Mouse (Mus musculus) gastrocnemius, postnatal 10 days (tissue): Measurements from ENCODE around the gene BC067074. TPM values are rescaled to one million over a fixed set of nuclear protein-coding genes. Genes with fewer than 3 reads are reported as not detected.
"Not testable (repeated sequence)": the region's sequence is repeated elsewhere in the genome, so short reads cannot be mapped to it uniquely, and the experiment has no call there.

Experiments
- DNase-seq: peaks from one replicate; pipeline ENCODE4 v3.0.0; 2021; ENCODE audit warnings: mixed read lengths
- total RNA-seq, 2 experiments: library from RNA; stranded (reverse); gene quantifications; 2 replicates each; pipeline ENCODE4 v1.2.3; 2021

Gene BC067074
- total RNA-seq, 2 experiments from 2014 or later = 6.0 to 9.2 TPM

- no peak for DNase-seq
These were observed 84.7 kb downstream of the BC067074 start for GRCm38 (mm10) chr13:113377631-113378030.

GRCm38 (mm10) chr13:113378980-113379410 is 86.0 kb downstream of the BC067074 start:
- no peak for DNase-seq

- DNase-seq = no peak
These were observed 86.9 kb downstream of the BC067074 start for GRCm38 (mm10) chr13:113379766-113380309.

- DNase-seq = no peak
These were observed 88.8 kb downstream of the BC067074 start for GRCm38 (mm10) chr13:113381710-113382109.

- DNase-seq = no peak
These were observed 89.2 kb downstream of the BC067074 start for GRCm38 (mm10) chr13:113382201-113382600.

GRCm38 (mm10) chr13:113382770-113383169 is 89.8 kb downstream of the BC067074 start:
- DNase-seq = not testable (repeated sequence)

- no peak for DNase-seq
These were observed 100.4 kb downstream of the BC067074 start for GRCm38 (mm10) chr13:113393386-113393785.

GRCm38 (mm10) chr13:113394591-113394990 is 101.6 kb downstream of the BC067074 start:
- DNase-seq = peak; percentile 68

- DNase-seq = no peak
These were observed 104.1 kb downstream of the BC067074 start for GRCm38 (mm10) chr13:113397006-113397520.

GRCm38 (mm10) chr13:113401373-113402010 is 108.5 kb downstream of the BC067074 start:
- DNase-seq = no peak

- no peak for DNase-seq
These were observed 110.7 kb downstream of the BC067074 start for GRCm38 (mm10) chr13:113403706-113404105.

- no peak for DNase-seq
These were observed 111.2 kb downstream of the BC067074 start for GRCm38 (mm10) chr13:113404172-113404571.

- DNase-seq = no peak
These were observed 117.0 kb downstream of the BC067074 start for GRCm38 (mm10) chr13:113409941-113410340.

GRCm38 (mm10) chr13:113415527-113415926 is 122.6 kb downstream of the BC067074 start:
- no peak for DNase-seq

- DNase-seq = no peak
These were observed 124.0 kb downstream of the BC067074 start for GRCm38 (mm10) chr13:113416986-113417385.

GRCm38 (mm10) chr13:113417757-113418483 is 125.0 kb downstream of the BC067074 start:
- no peak for DNase-seq

GRCm38 (mm10) chr13:113418632-113419031 is 125.7 kb downstream of the BC067074 start:
- no peak for DNase-seq

GRCm38 (mm10) chr13:113421472-113421871 is 128.5 kb downstream of the BC067074 start:
- DNase-seq = no peak

GRCm38 (mm10) chr13:113423825-113424224 is 130.9 kb downstream of the BC067074 start:
- DNase-seq = no peak

- DNase-seq = no peak
These were observed 132.9 kb downstream of the BC067074 start for GRCm38 (mm10) chr13:113425907-113426306.
